Mouse (Mus musculus) ES-E14 (cell line): ENCODE results near the gene Nlrp4a. TPM values are rescaled to one million over a fixed set of nuclear protein-coding genes. Genes with fewer than 3 reads are reported as not detected.
"Not testable (repeated sequence)": the region's sequence is repeated elsewhere in the genome, so short reads cannot be mapped to it uniquely, and the experiment has no call there.

Experiments
- DNase-seq: peaks from one replicate; pipeline ENCODE4 v3.0.0-alpha.2; 2013; ENCODE audit warnings: low read depth, low spot score
- H3K27ac ChIP-seq: 2 replicates; pipeline ENCODE4 v1.5.1; 2012; ENCODE audit warnings: low read depth, mild to moderate bottlenecking, low read length, moderate library complexity, mixed read lengths; ENCODE audit not compliant: poor library complexity, insufficient read depth, severe bottlenecking
- H3K36me3 ChIP-seq: 2 replicates; pipeline ENCODE4 v1.6.1; 2012; ENCODE audit warnings: mild to moderate bottlenecking, low read length, moderate library complexity, mixed read lengths; ENCODE audit not compliant: control insufficient read depth, poor library complexity, insufficient read depth, severe bottlenecking
- H3K4me1 ChIP-seq, 2 experiments: fragments of 150-350 bp in 1 of 2; sonication (generic) in 1 of 2; 2 replicates each; pipeline ENCODE4 v1.6.1; 2012; ENCODE audit warnings: low read length in 2 of 2, mild to moderate bottlenecking in 1 of 2, mixed read lengths in 1 of 2; ENCODE audit not compliant: control insufficient read depth in 2 of 2, insufficient read depth in 2 of 2, poor library complexity in 1 of 2
- H3K4me3 ChIP-seq, 2 experiments: fragments of 150-350 bp in 1 of 2; sonication (generic) in 1 of 2; 2 replicates each; pipeline ENCODE4 v1.5.1; 2012; ENCODE audit warnings: low read length in 2 of 2, low read depth in 1 of 2, mild to moderate bottlenecking in 1 of 2, mixed read lengths in 1 of 2; ENCODE audit not compliant: insufficient read depth in 1 of 2, poor library complexity in 1 of 2, severe bottlenecking in 1 of 2
- H3K9ac ChIP-seq: 2 replicates; pipeline ENCODE4 v1.6.1; 2012; ENCODE audit warnings: low read depth, mild to moderate bottlenecking, low read length, mixed read lengths; ENCODE audit not compliant: poor library complexity, insufficient read depth, severe bottlenecking
- H3K9me3 ChIP-seq: fragments of 150-350 bp; sonication (generic); 2 replicates; pipeline ENCODE4 v1.6.1; 2012; ENCODE audit warnings: low read depth, mild to moderate bottlenecking, low read length; ENCODE audit not compliant: control insufficient read depth, insufficient read depth
- CHD2 ChIP-seq: IDR thresholded peaks from 2 replicates; pipeline ENCODE4 v1.6.1; 2014; ENCODE audit warnings: mild to moderate bottlenecking, low read depth, low read length, inconsistent platforms
- HCFC1 ChIP-seq: IDR thresholded peaks from 2 replicates; pipeline ENCODE4 v1.6.1; 2012; ENCODE audit warnings: low read length, inconsistent platforms, borderline replicate concordance; ENCODE audit not compliant: insufficient read depth
- MAFK ChIP-seq: IDR thresholded peaks from 2 replicates; pipeline ENCODE4 v1.6.1; 2014; ENCODE audit warnings: mild to moderate bottlenecking, low read depth, low read length, inconsistent platforms; ENCODE audit not compliant: insufficient read depth
- ZC3H11A ChIP-seq: IDR thresholded peaks from 2 replicates; pipeline ENCODE4 v1.6.1; 2012; ENCODE audit warnings: low read depth, mild to moderate bottlenecking, inconsistent platforms, low read length, borderline replicate concordance
- ZNF384 ChIP-seq: IDR thresholded peaks from 2 replicates; pipeline ENCODE4 v1.6.1; 2012; ENCODE audit warnings: low read depth, low read length, inconsistent platforms
- in situ Hi-C, 2 experiments: fragments of 600-800 bp; cut with MboI; formaldehyde crosslinking; loops; one replicate each; pipeline ENCODE4 v1.15.1; 2025; ENCODE audit warnings: low sequenced_read_pairs in 2 of 2, inconsistent platforms in 1 of 2; ENCODE audit not compliant: unreplicated experiment in 2 of 2
- total RNA-seq: library from RNA; depleted of rRNA; stranded (reverse); fragments of 300-350 nt; gene quantifications from 2 replicates; pipeline ENCODE4 v1.2.3, GENCODE M21; 2012; rRNA removed

The Nlrp4a gene
- 1.8 and 3.3 TPM in 2 replicates for total RNA-seq

DNA sequence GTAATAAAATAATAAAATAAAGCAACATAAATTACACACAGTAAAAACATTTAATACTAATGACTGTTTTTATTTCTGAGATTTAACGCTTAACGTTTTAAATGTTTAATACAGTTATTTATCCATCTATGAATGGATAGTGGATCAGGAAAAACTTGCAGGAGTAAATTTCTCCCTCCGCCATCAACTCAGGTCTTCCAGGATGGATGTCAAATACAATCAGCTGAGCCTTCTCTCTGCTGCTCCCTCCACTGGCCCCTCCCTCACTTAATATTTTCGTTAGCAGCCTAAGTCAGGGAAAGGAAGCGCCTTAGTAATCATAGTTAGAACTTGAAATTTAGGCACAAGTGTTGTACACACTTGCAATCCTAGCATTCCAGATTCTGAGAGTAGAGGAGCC, at the start of gene Nlrp4a:
Gene Nlrp4a, plus strand, starts transcription at position 301 of the 400 bp plus-strand sequence.
- Histone ChIP-seq H3K36me3 (no peaks in the 10 kb centered on the region; the same call in 1 of the 2 replicates), H3K4me1 (0 out of 4 replicates have a peak, but pooled peaks cover 3 to 5% of the 10 kb centered on the region in 2 experiments), H3K9ac (no peak within 1 kb of the TSS), H3K4me3 (no peak within 1 kb of the TSS), H3K27ac (no peak within 1 kb of the TSS), H3K9me3 (no peaks in the 10 kb centered on the region)
- TF ChIP-seq MAFK, result no peak
- TF ChIP-seq ZC3H11A, result no peak
- no peak for TF ChIP-seq CHD2
- TF ChIP-seq HCFC1, result no peak
- TF ChIP-seq ZNF384, result no peak
- in situ Hi-C loops, result no loop called here
- DNase-seq, result no peak

DNA sequence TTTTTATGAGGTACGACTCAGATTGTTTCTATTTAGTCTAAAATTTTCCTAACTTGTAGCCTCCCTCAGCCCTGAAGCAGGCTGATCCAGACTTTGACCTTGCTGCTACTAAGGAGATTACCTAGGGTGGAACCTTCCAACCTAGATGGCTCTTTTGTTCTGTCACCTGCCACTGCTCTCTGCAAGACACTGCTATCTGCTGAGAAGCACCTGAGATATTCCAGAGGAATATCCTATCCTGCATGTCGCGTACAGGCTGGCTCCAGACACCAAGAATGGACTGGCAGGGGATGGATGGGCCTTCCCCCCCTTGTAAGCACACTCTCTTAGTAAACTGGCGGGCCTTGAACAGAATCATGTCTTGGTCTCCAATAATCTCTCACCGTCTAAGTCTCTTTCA, 48.2 kb upstream of the Nlrp4a start:
- H3K9ac ChIP-seq, result peak overlapping the region; percentile 70
- DNase-seq, H3K4me1 ChIP-seq, H3K9me3 ChIP-seq, in situ Hi-C loops, H3K36me3 ChIP-seq: not testable (repeated sequence)
- H3K27ac ChIP-seq, result peak overlapping the region; percentile 87
- H3K4me3 ChIP-seq, result peak overlapping the region; percentile 61 to 66

DNA sequence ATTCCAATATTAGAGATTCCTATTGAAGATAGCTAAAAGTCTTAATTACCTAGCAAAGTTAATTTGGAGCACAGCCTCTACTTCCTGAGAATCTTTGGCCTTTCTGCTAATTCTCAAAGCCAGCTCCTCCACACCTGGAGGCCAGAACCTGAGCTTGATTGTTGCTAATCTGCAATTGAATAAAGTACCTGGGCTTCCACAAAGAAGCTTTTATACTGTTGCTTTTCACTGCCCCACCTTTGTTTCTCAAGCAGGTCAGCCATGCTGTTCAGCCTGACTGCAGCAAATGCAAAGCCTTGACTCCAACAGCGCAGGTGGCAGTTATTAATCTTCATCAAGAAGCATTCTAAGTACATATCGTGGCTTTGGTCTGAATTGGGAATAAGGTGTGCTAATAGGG, 43.8 kb upstream of the Nlrp4a start:
- in situ Hi-C loops, DNase-seq, H3K4me1 ChIP-seq, H3K9ac ChIP-seq, H3K9me3 ChIP-seq, H3K36me3 ChIP-seq: not testable (repeated sequence)
- Histone ChIP-seq H3K27ac (peak overlapping the region; percentile 90; the same call in 1 of the 2 replicates), H3K4me3 (peak overlapping the region in 1 of 2 experiments; percentile 7; a peak in 1 of 4 replicates)
- TF ChIP-seq CHD2, result 0 out of 2 replicates have a peak, but pooled peaks have one; percentile 21

DNA sequence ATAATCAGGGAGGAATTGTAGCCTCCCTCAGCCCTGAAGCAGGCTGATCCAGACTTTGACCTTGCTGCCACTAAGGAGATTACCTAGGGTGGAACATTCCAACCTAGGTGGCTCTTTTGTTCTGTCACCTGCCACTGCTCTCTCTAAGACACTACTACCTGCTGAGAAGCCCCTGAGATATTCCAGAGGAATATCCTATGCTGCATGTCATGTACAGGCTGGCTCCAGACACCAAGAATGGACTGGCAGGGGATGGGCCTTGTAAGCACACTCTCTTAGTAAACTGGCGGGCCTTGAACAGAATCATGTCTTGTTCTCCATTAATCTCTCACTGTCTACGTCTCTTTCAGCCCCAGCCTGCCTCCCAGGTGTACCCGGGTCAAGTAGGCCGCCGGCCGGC, 43.1 kb upstream of the Nlrp4a start:
- Histone ChIP-seq H3K4me3 (0 out of 4 replicates have a peak overlapping the region, but pooled peaks of 1 of the 2 experiments have one; percentile 11), H3K27ac (peak overlapping the region; percentile 90)
- H3K9me3 ChIP-seq, in situ Hi-C loops, H3K4me1 ChIP-seq, DNase-seq, H3K9ac ChIP-seq, H3K36me3 ChIP-seq: not testable (repeated sequence)

GRCm38 (mm10) chr7:26403600-26403999, 31.3 kb upstream of the Nlrp4a start, which contains the start of gene Nlrp9c:
Nlrp9c (minus strand) TSS chr7:26403700.
- in situ Hi-C loops, H3K9me3 ChIP-seq, H3K9ac ChIP-seq, H3K4me3 ChIP-seq, H3K4me1 ChIP-seq, H3K27ac ChIP-seq, H3K36me3 ChIP-seq, DNase-seq: not testable (repeated sequence)
